Mouse (Mus musculus) B cell, adult 62 days (primary cell): ENCODE data around the gene Prss37. TPM values are rescaled to one million over a fixed set of nuclear protein-coding genes. Genes with fewer than 3 reads are reported as not detected.

Experiments used
- total RNA-seq: library from RNA; stranded (reverse); gene quantifications from 4 replicates; pipeline ENCODE4 v1.2.4, GENCODE M21; 2023

Prss37 gene
- total RNA-seq = not detected in 4 replicates

GRCm38 (mm10) chr6:40519408-40519807 lies at the start of gene Prss37:
Gene Prss37 (minus strand): TSS chr6:40519508.

GRCm38 (mm10) chr6:40554950-40555349 lies 35.6 kb upstream of the Prss37 start, which contains the start of gene Olfr461:
Gene Olfr461 (minus strand): TSS chr6:40555050.

GRCm38 (mm10) chr6:40493229-40493628 lies 26.1 kb downstream of the Prss37 start, which contains the start of gene Tas2r108:
Gene Tas2r108 (plus strand): TSS chr6:40493529.

GRCm38 (mm10) chr6:40490933-40491332 lies 28.4 kb downstream of the Prss37 start, which contains the start of gene Tas2r137:
Gene Tas2r137 (plus strand): TSS chr6:40491233.

GRCm38 (mm10) chr6:40470916-40471719 lies 48.2 kb downstream of the Prss37 start, which contains the start of gene Ssbp1:
Gene Ssbp1 (plus strand): TSS chr6:40471352.

Other genes starting within 250 kb of the Prss37 start
- gene Agk, start 194.3 kb downstream of the Prss37 start, total RNA-seq = 21.9 to 26.9 TPM (median 25.6 TPM) in 4 replicates
- gene E330009J07Rik, start 83.4 kb downstream of the Prss37 start, total RNA-seq = 12.9 to 16.7 TPM (median 14.0 TPM) in 4 replicates
- gene Wee2, start 80.4 kb downstream of the Prss37 start, total RNA-seq = not detected in 4 replicates
- 106 to 125 TPM (median 111 TPM) in 4 replicates for gene Ssbp1, start 48.2 kb downstream of the Prss37 start, total RNA-seq
- gene Tas2r137, start 28.3 kb downstream of the Prss37 start, total RNA-seq = 0.57 to 1.4 TPM (median 0.76 TPM) in 3 of 4 replicates, not detected in the other
- not detected in 4 replicates for gene Tas2r108, start 26.0 kb downstream of the Prss37 start, total RNA-seq
- not detected in 4 replicates for gene Olfr461, start 35.5 kb upstream of the Prss37 start, total RNA-seq
- gene Olfr460, start 50.0 kb upstream of the Prss37 start, total RNA-seq = not detected in 4 replicates
- gene Clec5a, start 66.3 kb upstream of the Prss37 start, total RNA-seq = not detected in 4 replicates
- gene Tas2r138, start 93.8 kb upstream of the Prss37 start, total RNA-seq = not detected in 4 replicates
- not detected in 4 replicates for gene Mgam, start 109.3 kb upstream of the Prss37 start, total RNA-seq